Mouse (Mus musculus): Measurements from ENCODE around the gene Spink4.

Spink4 gene

GRCm38 (mm10) chr4:40919785-40920184, at the start of gene Spink4:
Gene Spink4 (plus strand): TSS chr4:40920052.
- no peak for DNase-seq (ENCODE audit: extremely low read depth, low read depth)

- DNase-seq (ENCODE audit: extremely low read depth, low read depth), result no peak
Observed at GRCm38 (mm10) chr4:40870206-40870605, 49.6 kb upstream of the Spink4 start.

- DNase-seq (ENCODE audit: extremely low read depth, low read depth), result no peak
Observed at GRCm38 (mm10) chr4:40872129-40872528, 47.7 kb upstream of the Spink4 start.

- peak; percentile 11 for DNase-seq (ENCODE audit: extremely low read depth, low read depth)
Observed at GRCm38 (mm10) chr4:40873320-40873719, 46.5 kb upstream of the Spink4 start.

GRCm38 (mm10) chr4:40874151-40874600, 45.7 kb upstream of the Spink4 start:
- no peak for DNase-seq (ENCODE audit: extremely low read depth, low read depth)

- peak; percentile 19 for DNase-seq (ENCODE audit: extremely low read depth, low read depth)
Observed at GRCm38 (mm10) chr4:40874794-40875552, 44.9 kb upstream of the Spink4 start.

GRCm38 (mm10) chr4:40875842-40876241, 44.0 kb upstream of the Spink4 start:
- no peak for DNase-seq (ENCODE audit: extremely low read depth, low read depth)

- peak; percentile 57 for DNase-seq (ENCODE audit: extremely low read depth, low read depth)
Observed at GRCm38 (mm10) chr4:40876814-40877371, 43.0 kb upstream of the Spink4 start.

- DNase-seq (ENCODE audit: extremely low read depth, low read depth), result peak; percentile 33
Observed at GRCm38 (mm10) chr4:40877528-40877927, 42.3 kb upstream of the Spink4 start.

GRCm38 (mm10) chr4:40883200-40883599, 36.7 kb upstream of the Spink4 start:
- no peak for DNase-seq (ENCODE audit: extremely low read depth, low read depth)

- no peak for DNase-seq (ENCODE audit: extremely low read depth, low read depth)
Observed at GRCm38 (mm10) chr4:40884282-40885165, 35.3 kb upstream of the Spink4 start.

GRCm38 (mm10) chr4:40885166-40885525, 34.7 kb upstream of the Spink4 start:
- DNase-seq (ENCODE audit: extremely low read depth, low read depth), result no peak

- DNase-seq (ENCODE audit: extremely low read depth, low read depth), result no peak
Observed at GRCm38 (mm10) chr4:40885883-40886282, 34.0 kb upstream of the Spink4 start.

GRCm38 (mm10) chr4:40888839-40889238, 31.0 kb upstream of the Spink4 start:
- DNase-seq (ENCODE audit: extremely low read depth, low read depth), result no peak

- DNase-seq (ENCODE audit: extremely low read depth, low read depth), result no peak
Observed at GRCm38 (mm10) chr4:40889252-40889651, 30.6 kb upstream of the Spink4 start.

- DNase-seq (ENCODE audit: extremely low read depth, low read depth), result no peak
Observed at GRCm38 (mm10) chr4:40889983-40890382, 29.9 kb upstream of the Spink4 start.

- no peak for DNase-seq (ENCODE audit: extremely low read depth, low read depth)
Observed at GRCm38 (mm10) chr4:40891206-40891605, 28.6 kb upstream of the Spink4 start.

- no peak for DNase-seq (ENCODE audit: extremely low read depth, low read depth)
Observed at GRCm38 (mm10) chr4:40895118-40895517, 24.7 kb upstream of the Spink4 start.

GRCm38 (mm10) chr4:40895646-40896045, 24.2 kb upstream of the Spink4 start:
- no peak for DNase-seq (ENCODE audit: extremely low read depth, low read depth)

GRCm38 (mm10) chr4:40898476-40899044, 21.3 kb upstream of the Spink4 start:
- DNase-seq (ENCODE audit: extremely low read depth, low read depth), result no peak

GRCm38 (mm10) chr4:40899264-40899663, 20.6 kb upstream of the Spink4 start:
- no peak for DNase-seq (ENCODE audit: extremely low read depth, low read depth)

- DNase-seq (ENCODE audit: extremely low read depth, low read depth), result no peak
Observed at GRCm38 (mm10) chr4:40900071-40900470, 19.8 kb upstream of the Spink4 start.

Data from MEL-GATA-1-ER (cell line).